Mouse (Mus musculus) frontal cortex, postnatal 36 days (tissue): ENCODE data around the gene Kcne2.

Source experiments
- DNase-seq, 2 experiments: peaks; one replicate each; pipeline ENCODE4 v3.0.0; 2022; ENCODE audit warnings: low spot score in 2 of 2

Kcne2 gene

GRCm38 (mm10) chr16:92313953-92314741 is 22.0 kb downstream of the Kcne2 start:
- DNase-seq, result peak; percentile 36 to 51

- no peak for DNase-seq
Measured at GRCm38 (mm10) chr16:92316049-92316738, 24.0 kb downstream of the Kcne2 start.

GRCm38 (mm10) chr16:92319353-92320109 is 27.3 kb downstream of the Kcne2 start:
- DNase-seq, result peak; percentile 35 to 70

GRCm38 (mm10) chr16:92320361-92320760 is 28.2 kb downstream of the Kcne2 start:
- no peak for DNase-seq

GRCm38 (mm10) chr16:92321341-92321740 is 29.2 kb downstream of the Kcne2 start, which contains the start of gene Fam243:
TSS of gene Fam243 (minus strand) at chr16:92321441.
- no peak for DNase-seq

- no peak for DNase-seq
Measured at GRCm38 (mm10) chr16:92324309-92325061, 32.3 kb downstream of the Kcne2 start.

- DNase-seq, result no peak
Measured at GRCm38 (mm10) chr16:92325062-92325406, 32.8 kb downstream of the Kcne2 start.

GRCm38 (mm10) chr16:92327911-92328310 is 35.7 kb downstream of the Kcne2 start:
- DNase-seq, result no peak

GRCm38 (mm10) chr16:92330966-92331365 is 38.8 kb downstream of the Kcne2 start:
- no peak for DNase-seq

GRCm38 (mm10) chr16:92334600-92334999 is 42.4 kb downstream of the Kcne2 start:
- DNase-seq, result no peak

GRCm38 (mm10) chr16:92336280-92336679 is 44.1 kb downstream of the Kcne2 start:
- DNase-seq, result peak; percentile 74 to 83

- DNase-seq, result peak; percentile 72 to 73
Measured at GRCm38 (mm10) chr16:92340612-92341511, 48.7 kb downstream of the Kcne2 start.

GRCm38 (mm10) chr16:92345177-92345576 is 53.0 kb downstream of the Kcne2 start:
- no peak for DNase-seq

GRCm38 (mm10) chr16:92346297-92346916 is 54.2 kb downstream of the Kcne2 start:
- no peak for DNase-seq
